Mouse (Mus musculus) megakaryocyte, embryonic 14.5 days (primary cell): ENCODE data around the gene Diexf.

Experiments used
- FLI1 ChIP-seq: IDR thresholded peaks from 2 replicates; pipeline ENCODE4 v1.6.1; 2012; ENCODE audit warnings: low read length, inconsistent platforms, mixed read lengths
- GATA1 ChIP-seq: IDR thresholded peaks from 3 replicates; pipeline ENCODE4 v1.6.1; 2012; ENCODE audit warnings: mixed read lengths, low read length, inconsistent platforms, borderline replicate concordance

DNA sequence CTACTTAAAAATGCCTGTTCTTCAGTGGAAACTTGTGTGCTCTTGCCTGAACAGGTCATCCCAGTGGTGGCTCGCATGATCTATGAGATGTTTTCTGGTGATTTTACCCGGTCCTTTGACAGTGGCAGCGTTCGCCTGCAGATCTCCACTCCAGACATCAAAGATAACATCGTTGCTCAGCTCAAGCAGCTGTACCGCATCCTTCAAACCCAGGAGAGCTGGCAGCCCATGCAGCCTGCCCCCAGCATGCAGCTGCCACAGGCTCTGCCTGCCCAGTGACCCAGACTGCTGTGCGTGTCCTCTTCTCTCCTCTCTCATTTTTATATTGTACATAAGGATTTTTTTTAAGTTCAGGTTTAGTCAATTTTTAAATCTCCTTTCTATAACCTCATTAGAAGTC is 39.2 kb upstream of the Diexf start:
- TF ChIP-seq GATA1 (no peak), FLI1 (no peak)
